Mouse (Mus musculus): ENCODE data around the gene Thbs1. TPM values are rescaled to one million over a fixed set of nuclear protein-coding genes. Genes with fewer than 3 reads are reported as not detected.

Gene Thbs1
- total RNA-seq, 4 experiments from 2014 or later = 8.2 to 44.4 (median 9.2) TPM

DNA sequence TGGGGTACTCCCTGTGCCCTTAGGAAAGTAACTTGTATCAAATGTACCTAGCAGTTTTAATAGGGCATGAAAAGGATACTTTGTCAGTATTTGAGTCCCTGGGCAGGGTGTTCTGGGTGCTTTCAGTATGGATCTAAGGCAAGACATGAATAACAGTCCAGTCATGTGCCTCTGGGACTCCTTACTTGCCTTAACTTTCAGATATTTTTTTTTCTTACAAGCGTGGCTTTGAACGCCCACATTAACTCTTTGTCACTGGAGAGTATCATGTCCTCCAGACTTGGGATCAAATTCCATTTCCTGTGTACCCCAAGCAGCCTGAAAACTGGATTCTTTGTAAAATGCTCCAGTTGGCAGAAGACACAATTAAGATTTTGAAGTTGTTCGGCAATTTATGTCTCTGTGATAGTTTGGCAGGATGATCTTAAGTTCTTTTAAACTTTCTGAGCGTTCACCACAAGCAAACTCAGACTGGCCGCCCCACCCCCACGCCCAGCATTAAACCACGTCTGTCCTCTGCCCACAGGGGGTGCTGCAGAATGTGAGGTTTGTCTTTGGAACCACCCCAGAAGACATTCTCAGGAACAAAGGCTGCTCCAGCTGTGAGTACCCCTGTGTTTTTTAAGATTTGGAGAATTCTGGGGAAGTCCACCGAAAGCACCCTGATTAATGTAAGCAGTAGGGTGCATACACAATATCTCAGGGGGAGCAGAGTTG is 2.3 kb downstream of the Thbs1 start:
- DNase-seq (ENCODE audit: low spot score) = no peak

DNA sequence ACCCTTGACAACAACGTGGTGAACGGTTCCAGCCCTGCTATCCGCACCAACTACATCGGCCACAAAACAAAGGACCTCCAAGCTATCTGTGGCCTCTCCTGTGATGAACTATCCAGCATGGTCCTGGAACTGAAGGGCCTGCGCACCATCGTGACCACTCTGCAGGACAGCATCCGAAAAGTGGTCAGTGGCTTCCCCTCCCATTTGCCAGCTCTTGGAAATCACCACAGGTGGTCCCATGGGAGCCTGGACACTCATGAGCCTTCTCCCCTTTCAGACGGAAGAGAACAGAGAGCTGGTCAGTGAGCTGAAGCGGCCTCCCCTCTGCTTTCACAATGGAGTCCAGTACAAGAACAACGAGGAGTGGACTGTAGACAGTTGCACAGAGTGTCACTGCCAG is 3.0 kb downstream of the Thbs1 start:
- DNase-seq (ENCODE audit: low spot score) = no peak

GRCm38 (mm10) chr2:118115647-118116046 is 4.0 kb downstream of the Thbs1 start:
- no peak for DNase-seq (ENCODE audit: low spot score)

- no peak for DNase-seq (ENCODE audit: low spot score)
Observed at GRCm38 (mm10) chr2:118116180-118116579, 4.5 kb downstream of the Thbs1 start.

DNA sequence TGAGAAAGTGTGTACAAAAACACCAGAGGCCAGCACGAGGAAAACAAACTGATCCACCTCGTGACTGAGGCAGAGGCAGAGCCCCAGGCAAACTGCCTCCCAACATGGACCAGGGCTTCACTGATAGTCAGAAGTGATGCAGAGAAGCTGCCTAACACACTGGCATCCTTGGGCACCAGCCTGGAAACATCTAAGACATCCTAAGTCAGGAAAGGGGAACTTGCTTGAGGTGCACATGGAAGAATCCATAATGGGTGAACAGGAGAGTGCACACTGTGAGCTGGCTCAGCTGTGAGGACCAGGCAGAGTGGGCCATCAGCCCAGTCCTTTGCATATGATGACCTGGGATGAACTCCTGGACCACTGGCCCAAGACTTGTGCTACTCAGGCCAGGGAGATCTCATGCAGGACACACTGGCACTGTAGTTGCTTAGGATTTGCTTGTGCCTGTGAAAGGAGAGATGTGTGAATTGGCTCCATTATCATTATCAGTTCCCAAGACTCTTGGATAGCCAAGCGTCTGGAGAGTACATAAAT is 5.1 kb downstream of the Thbs1 start:
- DNase-seq (ENCODE audit: low spot score) = no peak

- DNase-seq (ENCODE audit: low spot score) = no peak
Observed at GRCm38 (mm10) chr2:118117401-118117800, 5.7 kb downstream of the Thbs1 start.

DNA sequence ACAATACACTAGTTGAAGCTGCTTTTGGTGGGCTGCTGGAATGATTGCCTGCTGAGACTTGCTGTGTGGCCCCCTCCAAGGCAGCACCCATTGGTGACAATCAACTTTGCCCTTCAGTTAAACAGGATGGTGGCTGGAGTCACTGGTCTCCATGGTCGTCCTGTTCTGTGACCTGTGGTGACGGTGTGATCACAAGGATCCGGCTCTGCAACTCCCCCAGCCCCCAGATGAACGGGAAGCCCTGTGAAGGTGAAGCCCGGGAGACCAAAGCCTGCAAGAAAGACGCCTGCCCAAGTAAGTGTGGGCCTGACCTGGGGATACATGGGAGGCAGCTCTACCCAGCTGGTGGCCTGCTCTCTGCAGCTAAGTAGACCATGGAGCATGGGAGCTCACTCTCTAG is 6.4 kb downstream of the Thbs1 start:
- no peak for DNase-seq (ENCODE audit: low spot score)

DNA sequence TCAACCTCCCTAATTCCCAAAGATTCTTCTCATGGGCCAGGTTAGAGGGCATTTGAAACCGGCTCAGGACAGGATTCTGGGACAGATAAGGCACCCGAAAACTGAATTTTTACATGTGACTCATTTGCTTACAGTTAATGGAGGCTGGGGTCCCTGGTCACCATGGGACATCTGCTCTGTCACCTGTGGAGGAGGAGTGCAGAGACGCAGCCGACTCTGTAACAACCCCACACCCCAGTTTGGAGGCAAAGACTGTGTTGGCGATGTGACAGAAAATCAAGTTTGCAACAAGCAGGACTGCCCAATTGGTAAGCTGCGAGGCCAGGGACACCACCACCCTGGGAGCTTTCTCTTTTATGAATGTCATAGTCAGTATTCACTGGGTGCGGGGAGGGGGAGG is 6.8 kb downstream of the Thbs1 start:
- DNase-seq (ENCODE audit: low spot score) = no peak

DNA sequence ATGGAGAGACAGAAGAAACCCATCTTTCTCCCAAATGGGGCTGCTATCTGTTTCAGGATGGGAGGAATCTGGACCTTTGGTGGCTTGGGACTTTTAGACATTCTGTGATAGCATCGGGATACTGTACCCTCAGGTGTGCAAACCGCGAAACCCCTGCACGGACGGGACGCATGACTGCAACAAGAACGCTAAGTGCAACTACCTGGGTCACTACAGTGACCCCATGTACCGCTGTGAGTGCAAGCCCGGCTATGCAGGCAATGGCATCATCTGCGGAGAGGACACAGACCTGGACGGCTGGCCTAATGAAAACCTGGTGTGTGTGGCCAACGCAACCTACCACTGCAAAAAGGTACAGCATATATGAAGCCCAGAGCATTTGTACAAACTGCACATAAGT is 8.0 kb downstream of the Thbs1 start:
- no peak for DNase-seq (ENCODE audit: low spot score)

GRCm38 (mm10) chr2:118120095-118120494 is 8.4 kb downstream of the Thbs1 start:
- no peak for DNase-seq (ENCODE audit: low spot score)

- DNase-seq (ENCODE audit: low spot score) = no peak
Observed at GRCm38 (mm10) chr2:118120751-118121150, 9.1 kb downstream of the Thbs1 start.

DNA sequence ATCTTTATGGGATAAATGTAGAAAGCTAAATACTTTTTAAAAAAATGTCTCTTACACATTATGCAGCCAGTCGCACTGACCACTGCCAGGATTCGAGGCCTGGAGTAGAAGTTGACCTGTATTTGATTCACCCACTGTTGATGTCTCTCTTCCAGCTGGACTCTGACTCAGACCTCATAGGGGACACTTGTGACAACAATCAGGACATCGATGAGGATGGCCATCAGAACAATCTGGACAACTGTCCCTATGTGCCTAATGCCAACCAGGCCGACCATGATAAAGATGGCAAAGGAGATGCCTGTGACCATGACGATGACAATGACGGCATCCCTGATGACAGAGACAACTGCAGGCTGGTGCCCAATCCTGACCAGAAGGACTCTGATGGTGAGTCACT is 10.6 kb downstream of the Thbs1 start:
- no peak for DNase-seq (ENCODE audit: low spot score)

DNA sequence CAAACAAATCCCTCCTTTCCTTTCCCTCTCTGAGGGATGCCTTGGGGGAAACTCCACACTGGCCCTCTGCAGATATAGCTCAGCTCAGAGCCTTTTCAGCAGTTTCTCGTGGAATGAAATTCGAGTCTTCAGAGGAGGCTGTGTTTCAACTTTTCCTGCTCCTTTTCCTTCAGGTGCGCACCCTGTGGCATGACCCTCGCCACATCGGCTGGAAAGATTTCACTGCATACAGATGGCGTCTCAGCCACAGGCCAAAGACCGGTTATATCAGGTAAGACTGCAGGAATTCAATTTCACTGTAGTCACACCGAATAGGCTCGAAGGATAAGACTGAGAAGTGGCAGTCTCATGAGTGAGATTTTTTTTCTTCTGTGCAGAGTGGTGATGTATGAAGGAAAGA is 12.1 kb downstream of the Thbs1 start:
- no peak for DNase-seq (ENCODE audit: low spot score)

DNA sequence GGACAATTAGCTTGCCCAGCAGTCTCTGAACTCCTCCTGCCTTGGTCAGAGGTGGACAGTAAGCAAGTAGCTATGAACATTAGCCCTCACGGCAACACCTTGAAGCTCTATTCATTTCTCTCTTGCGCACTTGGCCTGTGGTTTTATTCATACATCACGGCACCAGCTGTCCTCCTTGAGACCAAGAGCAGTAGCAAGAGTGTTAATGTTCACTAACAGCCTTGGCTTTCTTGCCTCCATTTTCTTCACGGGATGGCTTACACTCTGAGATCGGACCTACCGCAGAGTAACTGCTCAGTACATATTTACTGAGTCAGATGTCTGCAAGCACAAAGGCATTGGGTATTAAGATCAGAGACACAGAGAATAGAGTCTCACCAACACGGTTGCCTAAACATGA is 12.8 kb downstream of the Thbs1 start:
- no peak for DNase-seq (ENCODE audit: low spot score)

GRCm38 (mm10) chr2:118125211-118125939 is 13.7 kb downstream of the Thbs1 start:
- DNase-seq (ENCODE audit: low spot score) = no peak

DNA sequence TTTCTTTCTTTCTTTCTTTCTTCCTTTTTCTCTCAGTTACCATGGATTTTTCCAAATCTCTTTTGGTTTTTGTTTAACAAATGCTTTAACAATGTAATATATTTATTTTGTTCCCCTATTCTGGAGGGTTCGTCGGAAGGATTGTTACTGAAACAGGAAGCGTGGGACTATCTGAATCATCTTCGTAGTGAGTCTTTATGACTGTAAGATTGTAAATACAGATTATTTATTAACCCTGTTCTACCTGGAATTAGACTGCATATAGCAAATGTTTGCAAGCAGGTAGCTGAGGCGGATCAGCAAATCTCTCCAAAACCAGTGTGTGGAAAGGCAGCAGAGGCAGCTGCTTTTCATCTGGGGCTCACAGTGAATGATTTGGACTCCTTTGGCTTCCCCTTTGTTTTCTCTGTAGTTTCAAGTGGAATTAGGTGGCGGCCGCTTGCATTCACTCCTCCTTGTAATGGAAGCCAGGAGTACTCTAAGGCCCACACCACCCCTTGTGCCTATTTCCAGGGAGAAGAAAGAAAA is 14.3 kb downstream of the Thbs1 start:
- no peak for DNase-seq (ENCODE audit: low spot score)

DNA sequence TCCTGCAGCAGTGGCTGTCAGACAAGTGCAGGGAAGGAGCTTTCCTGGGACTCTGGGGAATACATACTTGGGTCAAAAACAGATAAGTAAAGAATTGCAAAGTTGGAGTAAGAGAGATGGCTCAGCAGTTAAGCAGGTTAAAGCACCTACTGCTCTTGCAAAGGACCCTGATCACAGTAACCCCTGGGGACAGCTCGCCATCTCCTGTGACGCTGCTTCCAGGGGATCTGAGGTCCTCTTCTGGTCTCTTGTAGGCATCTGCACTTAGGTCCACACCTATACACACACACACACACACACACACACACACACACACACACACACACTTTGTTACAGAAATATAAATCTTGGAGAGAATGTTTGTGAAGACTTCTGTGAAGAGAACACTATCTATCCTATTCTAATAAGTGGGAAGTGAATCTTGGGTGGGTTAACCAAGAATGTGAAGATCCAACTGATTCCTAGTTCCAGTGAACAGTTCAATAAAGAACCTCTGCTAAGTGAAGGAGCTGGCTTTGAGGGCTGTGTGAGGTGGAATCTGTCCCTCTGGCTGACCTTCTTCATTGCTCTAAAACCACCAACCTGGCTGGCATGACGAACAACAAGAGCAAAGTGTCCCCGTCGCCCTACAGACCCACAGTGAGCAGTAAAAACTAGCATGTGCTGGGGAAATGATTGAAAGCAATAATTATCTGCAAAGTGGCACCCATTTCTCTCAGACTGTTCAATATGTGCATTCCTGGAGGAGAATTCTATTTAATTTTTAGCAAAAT is 16.0 kb downstream of the Thbs1 start:
- no peak for DNase-seq (ENCODE audit: low spot score)

DNA sequence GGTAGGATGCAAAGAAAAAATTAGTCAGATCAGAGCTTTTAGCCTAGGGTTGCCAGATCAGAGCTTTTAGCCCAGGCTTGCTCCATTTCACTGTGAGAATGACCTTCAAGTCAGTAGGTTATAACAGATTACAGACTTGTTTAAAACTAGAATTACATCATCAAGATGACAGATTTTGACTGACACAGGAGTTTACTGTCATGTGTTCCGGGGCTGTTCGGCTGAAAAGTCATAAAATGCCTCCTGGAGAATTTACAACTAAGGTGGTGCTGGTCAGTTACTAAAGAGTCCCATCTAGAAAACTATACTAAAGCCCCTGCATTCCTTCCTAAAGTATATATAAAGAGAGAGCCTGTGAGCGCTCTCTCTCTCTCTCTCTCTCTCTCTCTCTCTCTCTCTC is 16.6 kb downstream of the Thbs1 start:
- DNase-seq (ENCODE audit: low spot score) = no peak

DNA sequence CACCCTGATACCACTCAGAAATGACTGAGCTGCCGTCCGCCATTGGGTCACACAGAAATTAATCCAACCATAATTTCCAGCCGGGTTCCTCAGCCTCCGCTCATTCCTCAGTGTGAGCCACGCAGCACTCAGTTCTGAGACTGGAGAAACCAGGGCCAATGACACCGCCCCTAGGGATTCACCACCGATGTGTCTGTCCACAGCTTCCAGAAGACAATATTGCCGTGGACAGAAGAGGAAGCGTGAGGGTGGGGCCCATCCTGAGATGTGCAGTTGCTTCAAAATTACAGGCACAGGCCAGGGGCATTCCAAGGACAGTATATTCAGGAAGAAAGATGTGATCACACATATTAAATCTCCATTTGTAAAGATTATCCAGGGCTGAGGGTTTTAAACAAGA is 25.4 kb downstream of the Thbs1 start:
- DNase-seq (ENCODE audit: low spot score) = no peak

- no peak for DNase-seq (ENCODE audit: low spot score)
Observed at GRCm38 (mm10) chr2:118137776-118138175, 26.1 kb downstream of the Thbs1 start.

DNA sequence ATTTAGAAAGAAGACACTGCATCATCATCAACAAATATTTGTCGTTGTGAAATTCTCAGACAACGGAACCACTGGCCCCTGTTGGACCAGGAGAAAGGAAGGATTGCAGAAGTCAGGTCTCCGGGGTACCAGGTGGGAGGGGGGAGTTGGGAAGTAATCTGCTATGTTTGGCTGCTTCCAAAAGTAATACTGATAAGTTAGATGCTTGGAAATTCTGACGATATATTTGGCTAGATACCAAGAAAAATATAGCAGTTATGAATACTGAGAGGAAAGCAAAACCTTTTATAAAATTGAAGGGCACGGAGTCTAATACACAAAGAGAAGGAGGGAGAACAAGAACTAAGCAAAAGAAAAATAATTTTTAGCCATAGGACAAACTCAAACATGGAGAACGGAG is 27.6 kb downstream of the Thbs1 start:
- no peak for DNase-seq (ENCODE audit: low spot score)

DNA sequence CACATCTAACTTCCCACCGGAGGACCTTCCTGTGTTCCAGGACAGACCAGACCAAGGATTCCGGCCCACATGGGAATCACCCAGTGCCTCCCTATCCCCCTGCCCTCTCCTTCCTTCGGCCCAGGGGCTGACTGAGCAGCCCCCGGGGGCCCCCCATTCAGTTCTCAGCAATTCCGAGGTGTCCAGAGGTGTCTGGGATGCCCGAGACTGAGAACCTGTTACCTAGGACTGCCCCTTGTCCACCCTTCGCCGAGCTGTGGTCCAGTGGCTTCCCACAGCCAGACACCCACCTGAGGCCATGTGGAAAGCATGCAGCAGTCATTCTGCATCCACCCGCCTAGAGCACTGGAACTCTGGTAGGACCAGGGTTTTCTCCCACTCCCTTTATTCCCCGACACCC is 30.0 kb downstream of the Thbs1 start:
- DNase-seq (ENCODE audit: low spot score) = no peak
